Mouse (Mus musculus): ENCODE results near the gene Slamf6. TPM values are rescaled to one million over a fixed set of nuclear protein-coding genes. Genes with fewer than 3 reads are reported as not detected.
"Not testable (repeated sequence)": the region's sequence is repeated elsewhere in the genome, so short reads cannot be mapped to it uniquely, and the experiment has no call there.

The Slamf6 gene
- not detected in 2 replicates for polyA plus RNA-seq (2014; fragmentation: Nextera tagmentation; extraction: Ambion mirVana)

DNA sequence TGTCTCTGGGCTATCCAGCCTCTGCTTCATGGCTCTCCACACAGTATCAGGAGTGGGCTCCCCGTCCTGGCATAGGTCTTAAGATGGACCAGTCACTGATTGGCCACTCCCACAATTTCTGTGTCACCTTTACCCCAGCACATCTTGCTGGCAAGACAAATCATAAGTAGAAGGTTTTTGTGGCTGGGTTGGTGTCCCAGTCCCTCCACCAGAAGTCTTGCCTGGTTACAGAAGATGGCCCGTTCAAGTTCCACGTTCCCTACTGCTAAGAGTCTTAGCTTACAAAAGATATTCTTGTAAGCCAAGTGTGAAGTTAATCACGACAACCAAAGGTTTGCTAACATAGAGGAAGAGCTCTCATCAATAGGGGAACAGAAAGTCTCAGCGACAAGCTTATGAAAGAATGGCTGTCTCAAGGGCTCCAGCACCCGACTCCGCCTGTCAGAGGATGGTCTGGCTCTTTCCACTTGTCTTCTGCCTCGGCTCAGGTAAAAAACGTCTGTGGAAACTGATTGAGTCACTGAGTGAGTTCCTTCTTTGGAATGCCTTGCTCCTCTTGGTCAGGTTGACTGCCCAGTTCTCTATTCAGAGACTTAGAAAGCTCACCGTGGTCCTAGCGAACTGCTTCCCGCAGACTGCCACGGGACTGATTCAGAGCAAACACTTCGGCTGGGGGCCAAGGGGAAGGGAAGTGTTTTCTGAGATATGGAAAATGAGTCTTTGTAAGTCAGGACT is at the start of gene Slamf6:
Gene Slamf6 (plus strand): TSS at position 211 of the 735 bp plus-strand sequence.
- Histone ChIP-seq H3K4me3 (ENCODE audit: low read depth, low read length) (no peak within 1 kb of the TSS), H3K27ac (replicated peaks; ENCODE audit: low read depth, low read length) (no peak within 1 kb of the TSS), H3K9me3 (ENCODE audit: control insufficient read depth, low read length) (no peaks in the 10 kb centered on the region), H3K4me2 (ENCODE audit: low read depth, severe bottlenecking) (no peak within 1 kb of the TSS), H3K4me1 (ENCODE audit: control insufficient read depth, insufficient read depth, low read length) (no peaks in the 10 kb centered on the region), H3K36me3 (ENCODE audit: control insufficient read depth, insufficient read depth, low read length) (no peaks in the 10 kb centered on the region), H3K27me3 (ENCODE audit: control insufficient read depth, insufficient read depth, low read length) (no peaks in the 10 kb centered on the region), H3K9ac (ENCODE audit: low read length) (no peak within 1 kb of the TSS)
- DNase-seq (ENCODE audit: low spot score): no peak
- no peak for ATAC-seq (ENCODE audit: insufficient number of reproducible peaks, low FRiP score, low TSS enrichment, low read depth)
- 87% methylated on average over 14 of the region's 14 CpGs for WGBS

DNA sequence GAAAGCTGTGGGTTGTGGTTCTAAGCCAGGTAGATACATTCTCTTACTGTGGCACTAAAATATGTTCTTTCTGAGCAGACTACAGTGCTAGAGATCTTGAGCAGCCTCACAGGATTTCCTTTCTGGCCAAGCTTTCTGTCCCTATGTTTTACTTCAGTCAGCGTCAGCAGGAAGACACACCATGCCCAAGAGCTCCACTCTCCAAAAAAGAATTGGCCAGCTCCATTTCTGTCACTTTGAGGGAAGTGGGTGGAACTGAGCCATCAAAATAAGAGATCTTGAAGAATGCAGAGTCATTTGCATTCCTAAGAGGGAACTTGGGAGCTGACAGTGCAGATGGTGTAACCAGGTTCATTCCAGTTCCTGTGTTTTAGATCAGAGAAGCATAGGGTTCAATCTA is 30.3 kb upstream of the Slamf6 start:
- 94% methylated on average over 1 of the region's 1 CpGs for WGBS
- Histone ChIP-seq H3K4me1 (ENCODE audit: control insufficient read depth, insufficient read depth, low read length) (no peaks in the 10 kb centered on the region), H3K9me3 (ENCODE audit: control insufficient read depth, low read length) (no peaks in the 10 kb centered on the region), H3K4me3 (ENCODE audit: low read depth, low read length) (no peak overlapping the region), H3K27ac (replicated peaks; ENCODE audit: low read depth, low read length) (no peak overlapping the region), H3K9ac (ENCODE audit: low read length) (no peak overlapping the region), H3K36me3 (ENCODE audit: control insufficient read depth, insufficient read depth, low read length) (no peaks in the 10 kb centered on the region), H3K27me3 (ENCODE audit: control insufficient read depth, insufficient read depth, low read length) (no peaks in the 10 kb centered on the region), H3K4me2 (ENCODE audit: low read depth, severe bottlenecking) (no peak overlapping the region)
- DNase-seq (ENCODE audit: low spot score) (no peak), ATAC-seq (ENCODE audit: insufficient number of reproducible peaks, low FRiP score, low TSS enrichment, low read depth) (no peak)

GRCm38 (mm10) chr1:171895364-171895763 is 22.0 kb upstream of the Slamf6 start, which contains the start of gene Gm10521:
Gm10521 (plus strand) TSS chr1:171895664.
- DNase-seq (ENCODE audit: low spot score); H3K27ac ChIP-seq (replicated peaks; ENCODE audit: low read depth, low read length); H3K4me2 ChIP-seq (ENCODE audit: low read depth, severe bottlenecking); H3K9me3 ChIP-seq (ENCODE audit: control insufficient read depth, low read length); H3K4me1 ChIP-seq (ENCODE audit: control insufficient read depth, insufficient read depth, low read length); H3K9ac ChIP-seq (ENCODE audit: low read length); H3K4me3 ChIP-seq (ENCODE audit: low read depth, low read length); H3K36me3 ChIP-seq (ENCODE audit: control insufficient read depth, insufficient read depth, low read length); ATAC-seq (ENCODE audit: insufficient number of reproducible peaks, low FRiP score, low TSS enrichment, low read depth); H3K27me3 ChIP-seq (ENCODE audit: control insufficient read depth, insufficient read depth, low read length): not testable (repeated sequence)
- WGBS: 88% methylated on average over 5 of the region's 5 CpGs

DNA sequence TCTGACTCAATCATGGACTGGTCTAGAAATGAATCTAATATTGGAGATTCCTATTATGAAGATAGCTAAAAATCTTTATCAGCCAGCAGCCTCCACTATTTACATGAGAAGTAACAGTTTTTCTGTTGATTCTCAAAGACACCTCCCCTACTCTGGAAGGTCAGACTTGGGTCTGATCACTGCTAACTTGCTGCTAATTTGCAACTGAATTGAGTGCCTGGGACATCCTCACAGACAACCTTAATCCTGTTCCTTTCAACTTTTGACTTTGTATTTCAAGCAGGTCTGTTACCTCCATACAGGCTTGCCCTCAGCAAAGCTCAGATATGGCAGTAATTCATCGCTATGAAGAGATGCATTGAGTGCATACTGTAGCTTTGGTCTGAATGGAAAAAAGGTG is 13.3 kb upstream of the Slamf6 start:
- Histone ChIP-seq H3K4me2 (ENCODE audit: low read depth, severe bottlenecking) (no peak overlapping the region), H3K27ac (replicated peaks; ENCODE audit: low read depth, low read length) (no peak overlapping the region), H3K27me3 (ENCODE audit: control insufficient read depth, insufficient read depth, low read length) (no peaks in the 10 kb centered on the region), H3K9ac (ENCODE audit: low read length) (no peak overlapping the region), H3K4me1 (ENCODE audit: control insufficient read depth, insufficient read depth, low read length) (no peaks in the 10 kb centered on the region), H3K4me3 (ENCODE audit: low read depth, low read length) (no peak overlapping the region), H3K36me3 (ENCODE audit: control insufficient read depth, insufficient read depth, low read length) (no peaks in the 10 kb centered on the region), H3K9me3 (ENCODE audit: control insufficient read depth, low read length) (no peaks in the 10 kb centered on the region)
- ATAC-seq (ENCODE audit: insufficient number of reproducible peaks, low FRiP score, low TSS enrichment, low read depth) (no peak), DNase-seq (ENCODE audit: low spot score) (no peak)
- 77% methylated on average over 1 of the region's 1 CpGs for WGBS

DNA sequence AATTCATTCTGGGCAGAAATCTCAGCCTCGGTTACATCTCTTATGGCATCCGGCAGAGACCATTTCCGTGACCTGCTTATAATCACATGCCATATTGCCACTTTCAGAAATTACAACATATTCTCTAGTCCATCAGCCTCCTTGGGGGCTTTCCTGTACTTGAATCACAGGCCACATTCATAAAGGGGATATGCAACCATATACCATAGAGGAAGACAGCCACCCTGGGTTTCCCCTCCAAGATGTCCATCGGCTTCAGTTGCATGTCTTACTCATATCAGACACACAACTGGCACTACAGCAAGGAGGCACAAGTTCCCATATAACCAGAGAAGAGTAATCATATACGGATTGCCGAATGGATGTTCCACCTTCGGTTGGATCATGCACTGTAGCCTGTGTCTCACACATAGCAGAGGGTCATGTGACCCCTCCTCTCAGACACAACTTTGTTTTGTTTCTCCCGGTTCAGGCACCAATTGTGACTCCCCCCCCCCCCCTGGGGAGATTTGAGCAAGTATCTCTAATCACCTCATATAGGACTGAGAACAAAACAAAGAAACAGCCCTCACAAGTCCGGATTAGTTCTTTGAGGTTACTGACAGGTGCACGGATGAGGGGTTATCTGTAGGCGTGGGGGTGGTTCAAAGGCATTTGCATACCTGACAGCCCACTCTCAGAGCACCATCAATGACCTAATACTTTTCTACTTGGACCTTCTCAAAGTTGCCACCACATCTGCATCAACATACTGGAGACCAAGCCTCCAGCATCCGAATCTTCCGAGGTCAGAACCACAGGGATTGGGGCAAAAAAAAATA is 1.5 kb upstream of the Slamf6 start:
- ATAC-seq (ENCODE audit: insufficient number of reproducible peaks, low FRiP score, low TSS enrichment, low read depth): no peak
- Histone ChIP-seq H3K9me3 (ENCODE audit: control insufficient read depth, low read length) (no peaks in the 10 kb centered on the region), H3K36me3 (ENCODE audit: control insufficient read depth, insufficient read depth, low read length) (no peaks in the 10 kb centered on the region), H3K4me3 (ENCODE audit: low read depth, low read length) (no peak overlapping the region), H3K27me3 (ENCODE audit: control insufficient read depth, insufficient read depth, low read length) (no peaks in the 10 kb centered on the region), H3K4me2 (ENCODE audit: low read depth, severe bottlenecking) (no peak overlapping the region), H3K4me1 (ENCODE audit: control insufficient read depth, insufficient read depth, low read length) (no peaks in the 10 kb centered on the region), H3K27ac (replicated peaks; ENCODE audit: low read depth, low read length) (no peak overlapping the region), H3K9ac (ENCODE audit: low read length) (no peak overlapping the region)
- no peak for DNase-seq (ENCODE audit: low spot score)
- WGBS: 85% methylated on average over 13 of the region's 13 CpGs

- H3K4me1 ChIP-seq (ENCODE audit: control insufficient read depth, insufficient read depth, low read length): no peaks in the 10 kb centered on the region
- no peak overlapping the region for H3K27ac ChIP-seq (replicated peaks; ENCODE audit: low read depth, low read length)
- no peak overlapping the region for H3K4me2 ChIP-seq (ENCODE audit: low read depth, severe bottlenecking)
- no peaks in the 10 kb centered on the region for H3K27me3 ChIP-seq (ENCODE audit: control insufficient read depth, insufficient read depth, low read length)
- DNase-seq (ENCODE audit: low spot score): no peak
- no peak overlapping the region for H3K9ac ChIP-seq (ENCODE audit: low read length)
- no peaks in the 10 kb centered on the region for H3K36me3 ChIP-seq (ENCODE audit: control insufficient read depth, insufficient read depth, low read length)
- no peaks in the 10 kb centered on the region for H3K9me3 ChIP-seq (ENCODE audit: control insufficient read depth, low read length)
- no peak for ATAC-seq (ENCODE audit: insufficient number of reproducible peaks, low FRiP score, low TSS enrichment, low read depth)
- WGBS: 87% methylated on average over 12 of the region's 12 CpGs
- H3K4me3 ChIP-seq (ENCODE audit: low read depth, low read length): no peak overlapping the region
Measured at GRCm38 (mm10) chr1:171918136-171918920, 1.0 kb downstream of the Slamf6 start.

DNA sequence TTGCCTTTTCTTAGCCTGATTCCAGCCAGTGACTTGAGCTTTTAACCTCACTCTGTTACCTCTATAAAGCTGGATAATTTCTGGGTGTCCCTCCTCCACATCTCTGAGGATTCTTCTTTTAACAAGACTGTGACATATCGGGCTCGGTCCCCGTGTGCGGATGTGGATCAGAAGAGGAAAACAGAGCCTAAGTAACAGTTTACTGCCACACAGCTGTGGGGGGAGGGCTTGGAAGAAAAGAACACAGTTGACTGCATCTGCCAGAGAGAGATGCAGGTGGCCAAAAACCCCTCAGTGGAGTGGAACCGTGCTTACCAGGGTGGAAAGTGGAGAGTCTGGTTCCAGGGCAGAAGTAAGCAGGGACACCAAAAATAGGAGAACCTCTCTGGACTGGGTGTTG is 1.9 kb downstream of the Slamf6 start:
- ATAC-seq (ENCODE audit: insufficient number of reproducible peaks, low FRiP score, low TSS enrichment, low read depth) (no peak), DNase-seq (ENCODE audit: low spot score) (no peak)
- 86% methylated on average over 5 of the region's 5 CpGs for WGBS
- H3K27me3 ChIP-seq (ENCODE audit: control insufficient read depth, insufficient read depth, low read length): no peaks in the 10 kb centered on the region
- no peak overlapping the region for H3K9ac ChIP-seq (ENCODE audit: low read length)
- H3K27ac ChIP-seq (replicated peaks; ENCODE audit: low read depth, low read length): no peak overlapping the region
- no peak overlapping the region for H3K4me3 ChIP-seq (ENCODE audit: low read depth, low read length)
- no peaks in the 10 kb centered on the region for H3K4me1 ChIP-seq (ENCODE audit: control insufficient read depth, insufficient read depth, low read length)
- H3K4me2 ChIP-seq (ENCODE audit: low read depth, severe bottlenecking): no peak overlapping the region
- no peaks in the 10 kb centered on the region for H3K9me3 ChIP-seq (ENCODE audit: control insufficient read depth, low read length)
- no peaks in the 10 kb centered on the region for H3K36me3 ChIP-seq (ENCODE audit: control insufficient read depth, insufficient read depth, low read length)

GRCm38 (mm10) chr1:171919901-171920510 is 2.7 kb downstream of the Slamf6 start:
- no peak for DNase-seq (ENCODE audit: low spot score)
- Histone ChIP-seq H3K9me3 (ENCODE audit: control insufficient read depth, low read length) (no peaks in the 10 kb centered on the region), H3K4me1 (ENCODE audit: control insufficient read depth, insufficient read depth, low read length) (no peaks in the 10 kb centered on the region), H3K4me2 (ENCODE audit: low read depth, severe bottlenecking) (no peak overlapping the region), H3K4me3 (ENCODE audit: low read depth, low read length) (no peak overlapping the region), H3K27me3 (ENCODE audit: control insufficient read depth, insufficient read depth, low read length) (no peaks in the 10 kb centered on the region), H3K27ac (replicated peaks; ENCODE audit: low read depth, low read length) (no peak overlapping the region), H3K9ac (ENCODE audit: low read length) (no peak overlapping the region), H3K36me3 (ENCODE audit: control insufficient read depth, insufficient read depth, low read length) (no peaks in the 10 kb centered on the region)
- 78% methylated on average over 6 of the region's 6 CpGs for WGBS
- ATAC-seq (ENCODE audit: insufficient number of reproducible peaks, low FRiP score, low TSS enrichment, low read depth): no peak
